Mouse (Mus musculus): ENCODE results near the gene Cyb561d2. TPM values are rescaled to one million over a fixed set of nuclear protein-coding genes. Genes with fewer than 3 reads are reported as not detected.

Cyb561d2 gene
- polyA plus RNA-seq, 1 experiment from 2014 or later, result 17.7 TPM

DNA sequence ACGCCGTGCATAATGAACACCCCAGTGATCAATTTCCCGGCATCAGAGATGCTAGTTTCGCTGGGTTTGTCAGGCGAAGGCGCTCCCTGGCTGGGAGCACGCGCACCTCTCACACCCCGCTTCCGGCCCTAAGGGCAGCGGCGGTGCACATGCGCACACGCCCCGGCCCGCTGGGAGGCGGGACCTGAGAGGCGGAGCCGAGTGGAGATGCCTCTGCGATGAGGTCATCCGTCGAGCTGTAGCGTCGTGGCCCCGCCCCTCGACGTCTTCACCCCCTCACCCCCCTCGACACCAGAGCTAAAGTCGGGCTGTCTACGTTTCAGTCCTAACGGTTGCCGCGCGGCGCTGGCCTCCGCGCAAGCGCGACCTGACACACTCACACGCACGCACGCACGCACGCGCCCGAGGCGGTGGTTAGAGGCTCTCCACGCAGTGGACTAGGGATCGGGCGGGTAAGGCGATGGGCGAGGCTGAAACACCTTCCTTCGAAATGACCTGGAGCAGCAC lies 12.4 kb upstream of the Cyb561d2 start:
- WGBS, result under 1% methylated on average over 53 of the region's 53 CpGs
- peak overlapping the region; percentile 96 for H3K9ac ChIP-seq (ENCODE audit: low read length)
- H3K36me3 ChIP-seq (ENCODE audit: control insufficient read depth, insufficient read depth), result peaks cover 22% of the 10 kb centered on the region
- peaks cover 8% of the 10 kb centered on the region for H3K27me3 ChIP-seq (ENCODE audit: control insufficient read depth, insufficient read depth, low read length)
- H3K4me3 ChIP-seq (ENCODE audit: low read length), result peak overlapping the region; percentile 70
- H3K4me1 ChIP-seq (ENCODE audit: control insufficient read depth, insufficient read depth, low read length), result peaks cover 29% of the 10 kb centered on the region
- peak overlapping the region; percentile 91 for H3K4me2 ChIP-seq (ENCODE audit: low read depth, low read length)
- peak; percentile 91 for ATAC-seq (replicated peaks; ENCODE audit: extremely low read depth, insufficient read depth, low FRiP score)
- peak overlapping the region; percentile 98 for H3K27ac ChIP-seq (ENCODE audit: low read length)
- no peaks in the 10 kb centered on the region for H3K9me3 ChIP-seq (replicated peaks; ENCODE audit: control insufficient read depth, low read length)

DNA sequence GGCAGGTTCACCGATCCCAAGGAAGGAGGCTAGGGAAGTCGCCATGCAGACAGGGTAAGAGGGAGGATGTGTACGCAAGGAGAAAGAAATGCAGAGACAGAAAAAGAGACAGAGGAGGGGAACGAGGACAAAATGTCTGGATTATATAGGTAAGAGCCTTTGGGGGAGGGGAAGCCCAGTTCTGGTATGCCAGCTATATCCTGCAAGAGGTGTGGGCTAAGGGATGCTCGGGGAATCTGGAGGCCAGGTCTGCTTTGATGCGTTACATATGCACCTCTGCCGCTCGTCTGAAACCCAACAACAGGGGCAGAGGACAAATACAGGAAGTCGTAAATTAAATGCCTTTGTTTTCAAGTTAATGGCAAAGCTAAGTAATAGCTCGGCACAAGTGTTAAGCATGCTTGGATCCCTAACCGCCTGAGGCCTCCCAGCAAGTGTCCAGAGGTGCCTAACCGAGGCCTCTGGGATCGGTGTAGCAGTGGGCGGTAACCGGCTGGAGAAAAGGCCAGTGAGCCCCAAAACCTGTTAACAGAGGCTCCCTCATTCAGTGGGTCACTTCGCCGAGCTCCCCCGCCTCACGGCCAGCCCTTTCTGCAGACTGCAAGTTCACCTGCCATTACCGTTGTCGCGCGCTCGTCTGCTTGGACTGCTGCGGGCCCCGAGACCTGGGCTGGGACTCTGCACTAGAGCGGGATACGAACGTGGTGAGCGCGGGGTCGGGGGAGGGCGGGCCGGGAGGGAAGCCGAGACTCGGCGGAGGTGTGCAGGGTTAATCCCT lies 11.7 kb upstream of the Cyb561d2 start:
- Histone ChIP-seq H3K9me3 (replicated peaks; ENCODE audit: control insufficient read depth, low read length) (no peaks in the 10 kb centered on the region), H3K27ac (ENCODE audit: low read length) (peak overlapping the region; percentile 83), H3K27me3 (ENCODE audit: control insufficient read depth, insufficient read depth, low read length) (peaks cover 8% of the 10 kb centered on the region), H3K4me2 (ENCODE audit: low read depth, low read length) (peak overlapping the region; percentile 91), H3K36me3 (ENCODE audit: control insufficient read depth, insufficient read depth) (peaks cover 16% of the 10 kb centered on the region), H3K4me1 (ENCODE audit: control insufficient read depth, insufficient read depth, low read length) (peaks cover 29% of the 10 kb centered on the region), H3K4me3 (ENCODE audit: low read length) (peak overlapping the region; percentile 70), H3K9ac (ENCODE audit: low read length) (peak overlapping the region; percentile 76)
- ATAC-seq (replicated peaks; ENCODE audit: extremely low read depth, insufficient read depth, low FRiP score), result peak; percentile 32
- 7% methylated on average over 37 of the region's 37 CpGs for WGBS

DNA sequence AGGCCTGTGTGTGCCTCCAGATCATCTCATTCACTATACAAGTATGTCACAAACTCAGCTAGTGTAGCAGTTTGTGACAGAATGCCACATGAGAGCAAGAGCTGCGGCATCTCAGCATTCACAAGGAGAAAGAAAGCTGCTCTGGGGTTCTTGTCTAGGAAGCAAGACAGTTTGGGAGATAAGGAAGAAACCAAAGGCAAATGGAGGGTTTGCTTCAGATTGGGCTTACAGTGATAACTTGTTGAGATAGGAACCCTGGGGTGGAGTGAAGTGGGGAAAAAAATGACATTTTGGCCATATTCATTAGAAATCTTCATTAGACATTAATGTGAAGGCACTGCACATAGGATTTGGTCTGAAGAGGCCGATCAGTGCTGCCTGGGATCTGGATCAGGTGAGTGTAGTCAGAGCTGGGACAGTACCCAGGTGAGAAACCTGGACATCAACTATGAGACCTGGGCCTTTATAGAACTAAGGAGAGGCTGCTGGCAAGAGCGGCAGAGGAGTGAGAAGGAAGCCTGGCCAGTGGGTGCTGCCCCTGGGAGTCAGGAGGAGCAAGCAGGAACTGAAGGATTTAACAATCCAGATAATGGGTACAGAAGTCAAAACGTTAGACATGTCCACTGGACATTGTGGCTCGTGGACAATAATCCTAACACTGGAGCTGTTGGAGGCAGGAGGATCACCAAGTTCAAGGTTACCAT lies 10.8 kb upstream of the Cyb561d2 start:
- peaks cover 29% of the 10 kb centered on the region for H3K4me1 ChIP-seq (ENCODE audit: control insufficient read depth, insufficient read depth, low read length)

DNA sequence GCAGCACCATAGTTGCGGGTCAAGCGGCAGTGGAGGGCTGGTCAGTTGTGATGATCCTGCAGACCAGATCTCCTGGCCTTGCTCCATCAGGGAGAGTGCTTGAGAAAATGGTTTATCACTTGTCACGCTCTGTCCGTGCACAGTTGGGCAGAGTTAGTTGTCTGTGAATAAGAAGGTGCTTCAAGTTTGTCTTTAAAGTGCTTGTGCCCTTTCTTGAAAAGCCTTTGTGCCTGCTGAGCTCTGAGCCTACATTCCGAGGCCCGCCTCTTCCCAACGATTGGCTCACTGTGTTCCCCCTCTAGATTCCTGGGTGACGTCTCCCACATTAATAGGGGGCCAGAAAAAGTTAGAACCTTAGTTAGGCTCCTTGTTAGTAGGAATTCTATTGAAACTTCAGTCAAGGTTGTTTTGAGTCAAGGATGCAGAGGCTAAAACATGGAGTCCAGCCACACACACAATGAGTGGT lies 9.9 kb upstream of the Cyb561d2 start:
- Histone ChIP-seq H3K27me3 (ENCODE audit: control insufficient read depth, insufficient read depth, low read length) (peaks cover 8% of the 10 kb centered on the region), H3K36me3 (ENCODE audit: control insufficient read depth, insufficient read depth) (no peaks in the 10 kb centered on the region), H3K4me1 (ENCODE audit: control insufficient read depth, insufficient read depth, low read length) (peaks cover 35% of the 10 kb centered on the region), H3K9ac (ENCODE audit: low read length) (peak overlapping the region; percentile 71), H3K4me3 (ENCODE audit: low read length) (peak overlapping the region; percentile 51), H3K27ac (ENCODE audit: low read length) (peak overlapping the region; percentile 15), H3K4me2 (ENCODE audit: low read depth, low read length) (peak overlapping the region; percentile 91), H3K9me3 (replicated peaks; ENCODE audit: control insufficient read depth, low read length) (no peaks in the 10 kb centered on the region)
- WGBS, result 26% methylated on average over 8 of the region's 8 CpGs
- ATAC-seq (replicated peaks; ENCODE audit: extremely low read depth, insufficient read depth, low FRiP score), result no peak

More for the DNA sequence above, 10.8 kb upstream of the Cyb561d2 start:
- no peak overlapping the region for H3K27ac ChIP-seq (ENCODE audit: low read length)
- H3K9ac ChIP-seq (ENCODE audit: low read length), result no peak overlapping the region
- peaks cover 8% of the 10 kb centered on the region for H3K27me3 ChIP-seq (ENCODE audit: control insufficient read depth, insufficient read depth, low read length)
- no peak overlapping the region for H3K4me3 ChIP-seq (ENCODE audit: low read length)
- peaks cover 7% of the 10 kb centered on the region for H3K36me3 ChIP-seq (ENCODE audit: control insufficient read depth, insufficient read depth)
- 81% methylated on average over 5 of the region's 5 CpGs for WGBS
- peak overlapping the region; percentile 91 for H3K4me2 ChIP-seq (ENCODE audit: low read depth, low read length)
- ATAC-seq (replicated peaks; ENCODE audit: extremely low read depth, insufficient read depth, low FRiP score), result no peak
- no peaks in the 10 kb centered on the region for H3K9me3 ChIP-seq (replicated peaks; ENCODE audit: control insufficient read depth, low read length)

DNA sequence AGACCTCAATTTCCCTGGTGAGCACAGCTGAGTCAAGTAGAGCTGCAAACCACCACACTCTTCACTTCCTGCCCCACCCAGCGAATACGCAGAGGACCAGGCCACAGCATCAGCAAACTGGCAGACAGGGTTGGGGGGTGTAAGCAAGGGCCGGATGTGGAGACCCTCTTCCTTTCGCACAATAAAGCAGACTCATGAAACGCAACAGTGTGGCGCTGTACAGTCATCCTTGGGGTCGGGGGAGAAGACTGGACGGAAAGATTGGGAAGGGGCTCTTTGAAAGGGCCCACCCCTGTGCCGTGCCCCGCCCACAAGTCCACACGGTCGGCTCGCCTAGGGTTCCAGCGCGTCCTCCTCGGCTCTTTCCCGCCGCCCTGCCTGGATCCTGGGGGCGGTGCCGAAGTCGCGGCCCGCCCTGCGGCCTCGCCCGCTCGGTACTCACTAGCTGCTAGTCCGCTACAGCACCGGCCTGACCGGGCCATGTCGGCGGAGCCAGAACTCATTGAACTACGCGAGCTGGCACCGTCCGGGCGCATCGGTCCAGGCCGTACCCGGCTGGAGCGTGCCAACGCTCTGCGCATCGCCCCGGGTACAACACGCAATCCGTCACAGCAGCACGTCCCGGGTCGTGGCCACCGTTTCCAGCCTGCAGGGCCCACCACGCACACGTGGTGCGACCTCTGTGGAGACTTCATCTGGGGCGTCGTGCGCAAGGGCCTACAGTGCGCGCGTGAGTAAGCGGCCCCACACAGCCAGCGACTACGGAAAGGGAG lies 9.3 kb upstream of the Cyb561d2 start, which contains the start of gene Rassf1:
Gene Rassf1 (plus strand): TSS at position 439 of the 773 bp plus-strand sequence.
- 1% methylated on average over 63 of the region's 63 CpGs for WGBS
- Histone ChIP-seq H3K36me3 (ENCODE audit: control insufficient read depth, insufficient read depth) (no peaks in the 10 kb centered on the region), H3K4me2 (ENCODE audit: low read depth, low read length) (peak within 1 kb of the TSS; percentile 91), H3K27me3 (ENCODE audit: control insufficient read depth, insufficient read depth, low read length) (peaks cover 8% of the 10 kb centered on the region), H3K9me3 (replicated peaks; ENCODE audit: control insufficient read depth, low read length) (no peaks in the 10 kb centered on the region), H3K27ac (ENCODE audit: low read length) (peak within 1 kb of the TSS; percentile 15), H3K9ac (ENCODE audit: low read length) (peak within 1 kb of the TSS; percentile 71), H3K4me1 (ENCODE audit: control insufficient read depth, insufficient read depth, low read length) (peaks cover 36% of the 10 kb centered on the region), H3K4me3 (ENCODE audit: low read length) (peak within 1 kb of the TSS; percentile 51)
- peak; percentile 10; the same call in 1 of the 2 replicates for ATAC-seq (replicated peaks; ENCODE audit: extremely low read depth, insufficient read depth, low FRiP score)

DNA sequence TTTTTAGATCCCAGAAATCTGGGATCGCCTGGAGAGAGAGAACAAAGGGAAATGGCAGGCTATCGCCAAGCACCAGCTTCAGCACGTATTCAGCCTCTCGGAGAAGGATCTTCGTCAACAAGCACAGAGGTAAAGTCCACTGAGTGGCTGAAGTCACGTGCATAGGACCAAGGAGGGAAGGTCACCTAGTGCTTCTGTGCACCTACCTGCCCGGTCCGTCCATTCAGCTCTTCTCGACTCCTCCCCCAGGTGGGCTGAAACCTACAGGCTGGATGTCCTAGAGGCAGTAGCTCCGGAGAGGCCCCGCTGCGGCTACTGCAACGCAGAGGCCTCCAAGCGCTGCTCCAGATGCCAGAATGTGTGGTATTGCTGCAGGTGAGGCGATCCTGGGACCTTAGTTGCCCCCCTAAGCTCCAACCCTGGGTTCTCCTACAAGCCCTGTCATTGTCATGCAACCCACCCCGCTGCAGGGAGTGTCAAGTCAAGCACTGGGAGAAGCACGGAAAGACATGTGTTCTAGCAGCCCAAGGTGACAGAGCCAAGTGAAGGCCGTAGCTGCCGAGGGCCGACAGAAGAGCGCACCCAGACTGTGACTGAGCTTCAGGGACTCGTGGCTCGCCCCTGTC lies 8.6 kb upstream of the Cyb561d2 start:
- no peak for ATAC-seq (replicated peaks; ENCODE audit: extremely low read depth, insufficient read depth, low FRiP score)
- Histone ChIP-seq H3K4me1 (ENCODE audit: control insufficient read depth, insufficient read depth, low read length) (peaks cover 32% of the 10 kb centered on the region), H3K4me2 (ENCODE audit: low read depth, low read length) (peak overlapping the region; percentile 91)

DNA sequence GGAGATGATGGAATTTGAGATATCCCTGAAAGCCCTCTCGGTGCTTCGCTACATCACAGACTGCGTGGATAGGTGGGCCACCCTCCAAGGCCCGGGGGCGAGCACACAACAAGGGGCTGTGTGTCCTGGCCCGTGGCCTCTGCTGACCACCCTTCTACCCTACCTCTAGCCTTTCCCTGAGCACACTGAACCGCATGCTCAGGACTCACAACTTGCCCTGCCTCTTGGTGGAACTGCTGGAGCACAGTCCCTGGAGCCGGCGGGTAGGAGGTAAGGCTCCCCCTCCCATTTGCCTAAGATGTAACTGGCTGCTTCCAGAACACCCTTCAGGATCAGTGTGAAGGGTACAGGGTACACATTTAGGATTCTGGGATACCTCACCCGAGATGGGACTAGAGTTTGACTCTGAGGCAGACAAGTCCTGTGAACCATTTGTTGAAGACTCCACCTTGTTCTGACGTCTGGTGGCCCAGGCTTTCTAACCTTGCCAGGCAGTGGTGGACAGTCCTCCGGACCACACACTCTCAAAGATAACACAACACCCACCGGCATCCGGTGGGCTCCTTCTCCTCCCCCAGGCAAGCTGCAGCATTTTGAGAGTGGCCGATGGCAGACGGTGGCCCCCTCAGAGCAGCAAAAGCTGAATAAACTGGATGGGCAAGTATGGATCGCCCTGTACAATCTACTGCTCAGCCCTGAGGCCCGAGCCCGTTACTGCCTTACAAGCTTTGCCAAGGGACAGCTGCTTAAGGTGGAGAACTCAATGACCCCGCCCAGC lies 7.5 kb upstream of the Cyb561d2 start:
- 79% methylated on average over 20 of the region's 20 CpGs for WGBS
- Histone ChIP-seq H3K4me2 (ENCODE audit: low read depth, low read length) (no peak overlapping the region), H3K4me1 (ENCODE audit: control insufficient read depth, insufficient read depth, low read length) (peaks cover 31% of the 10 kb centered on the region), H3K27me3 (ENCODE audit: control insufficient read depth, insufficient read depth, low read length) (peaks cover 8% of the 10 kb centered on the region), H3K9me3 (replicated peaks; ENCODE audit: control insufficient read depth, low read length) (no peaks in the 10 kb centered on the region), H3K9ac (ENCODE audit: low read length) (no peak overlapping the region), H3K27ac (ENCODE audit: low read length) (no peak overlapping the region), H3K4me3 (ENCODE audit: low read length) (no peak overlapping the region), H3K36me3 (ENCODE audit: control insufficient read depth, insufficient read depth) (peaks cover 3% of the 10 kb centered on the region)
- no peak for ATAC-seq (replicated peaks; ENCODE audit: extremely low read depth, insufficient read depth, low FRiP score)

More for the DNA sequence above, 8.6 kb upstream of the Cyb561d2 start:
- Histone ChIP-seq H3K27ac (ENCODE audit: low read length) (0 out of 2 replicates have a peak overlapping the region, but pooled peaks have one; percentile 1), H3K4me3 (ENCODE audit: low read length) (peak overlapping the region; percentile 51), H3K9ac (ENCODE audit: low read length) (peak overlapping the region; percentile 71), H3K9me3 (replicated peaks; ENCODE audit: control insufficient read depth, low read length) (no peaks in the 10 kb centered on the region), H3K27me3 (ENCODE audit: control insufficient read depth, insufficient read depth, low read length) (peaks cover 8% of the 10 kb centered on the region), H3K36me3 (ENCODE audit: control insufficient read depth, insufficient read depth) (no peaks in the 10 kb centered on the region)
- 46% methylated on average over 23 of the region's 23 CpGs for WGBS

DNA sequence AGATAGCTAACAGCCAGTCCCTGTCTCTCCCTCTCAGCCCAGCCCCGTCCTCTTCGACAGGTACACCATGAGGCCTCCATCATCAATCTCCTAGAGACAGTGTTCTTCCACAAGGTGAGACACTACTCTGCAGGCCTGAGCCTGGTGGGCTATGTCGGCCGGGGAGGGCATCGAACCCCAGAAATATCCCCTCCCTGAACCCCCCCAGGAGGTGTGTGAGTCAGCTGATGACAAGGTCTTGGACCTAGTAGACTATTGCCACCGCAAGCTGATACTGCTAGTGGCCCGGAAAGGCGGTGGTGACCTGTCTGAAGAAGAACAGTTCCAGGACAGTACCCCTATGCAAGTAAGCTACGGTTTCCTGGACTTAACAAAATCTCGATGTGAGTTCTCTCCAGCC lies 6.8 kb upstream of the Cyb561d2 start:
- Histone ChIP-seq H3K27ac (ENCODE audit: low read length) (no peak overlapping the region), H3K9ac (ENCODE audit: low read length) (no peak overlapping the region), H3K27me3 (ENCODE audit: control insufficient read depth, insufficient read depth, low read length) (peaks cover 8% of the 10 kb centered on the region), H3K9me3 (replicated peaks; ENCODE audit: control insufficient read depth, low read length) (no peaks in the 10 kb centered on the region), H3K4me3 (ENCODE audit: low read length) (no peak overlapping the region), H3K36me3 (ENCODE audit: control insufficient read depth, insufficient read depth) (peaks cover 9% of the 10 kb centered on the region), H3K4me2 (ENCODE audit: low read depth, low read length) (no peak overlapping the region), H3K4me1 (ENCODE audit: control insufficient read depth, insufficient read depth, low read length) (peaks cover 31% of the 10 kb centered on the region)
- WGBS, result 88% methylated on average over 10 of the region's 10 CpGs
- no peak for ATAC-seq (replicated peaks; ENCODE audit: extremely low read depth, insufficient read depth, low FRiP score)
